Mouse (Mus musculus): Measurements from ENCODE around the gene Olfr710.
"Not testable (repeated sequence)": the region's sequence is repeated elsewhere in the genome, so short reads cannot be mapped to it uniquely, and the experiment has no call there.

The Olfr710 gene

GRCm38 (mm10) chr7:106948212-106948611, at the start of gene Olfr710:
Gene Olfr710 (minus strand): TSS chr7:106948312.
- no peak for DNase-seq (ENCODE audit: low read depth, low spot score)

DNA sequence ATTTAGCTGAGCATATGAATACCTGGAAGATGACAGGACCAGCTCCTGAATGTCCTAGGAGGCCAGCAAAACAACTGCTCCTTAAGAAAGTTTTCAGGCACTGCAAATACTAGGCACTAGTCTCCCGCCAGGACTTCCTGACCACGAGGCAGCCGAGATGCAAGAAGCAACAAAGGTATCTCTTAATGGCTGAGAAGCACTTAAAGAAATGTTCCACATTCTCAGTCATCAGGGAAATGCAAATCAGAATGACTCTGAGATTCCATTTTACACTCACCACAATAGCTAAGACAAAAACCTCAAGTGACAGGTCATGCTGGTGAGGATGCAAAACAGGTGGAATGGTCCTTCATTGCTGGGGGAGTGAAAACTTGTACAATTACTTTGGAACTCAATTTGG, 37.1 kb upstream of the Olfr710 start:
- no peak for DNase-seq (ENCODE audit: low read depth, low spot score)

- no peak for DNase-seq (ENCODE audit: low read depth, low spot score)
Observed at GRCm38 (mm10) chr7:106975353-106975752, 27.2 kb upstream of the Olfr710 start, which contains the start of gene Olfr711. Gene Olfr711 (minus strand): TSS chr7:106975453.

DNA sequence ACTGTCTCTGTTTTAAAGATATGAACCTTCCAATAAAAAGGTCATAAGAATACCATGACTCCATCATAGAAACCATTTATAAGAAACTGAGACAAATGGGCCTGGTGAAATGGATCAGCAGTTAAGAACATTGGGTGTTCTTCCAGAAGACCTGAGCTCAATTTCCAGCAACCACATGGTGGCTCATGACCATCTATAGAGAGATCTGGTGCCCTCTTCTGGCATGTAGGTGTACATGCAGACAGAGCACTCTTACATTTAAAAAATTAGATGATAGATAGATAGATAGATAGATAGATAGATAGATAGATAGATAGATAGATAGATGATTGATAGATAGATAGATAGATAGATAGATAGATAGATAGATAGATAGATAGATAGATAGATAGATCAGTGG, 19.4 kb upstream of the Olfr710 start:
- peak; percentile 20 for DNase-seq (ENCODE audit: low read depth, low spot score)

DNA sequence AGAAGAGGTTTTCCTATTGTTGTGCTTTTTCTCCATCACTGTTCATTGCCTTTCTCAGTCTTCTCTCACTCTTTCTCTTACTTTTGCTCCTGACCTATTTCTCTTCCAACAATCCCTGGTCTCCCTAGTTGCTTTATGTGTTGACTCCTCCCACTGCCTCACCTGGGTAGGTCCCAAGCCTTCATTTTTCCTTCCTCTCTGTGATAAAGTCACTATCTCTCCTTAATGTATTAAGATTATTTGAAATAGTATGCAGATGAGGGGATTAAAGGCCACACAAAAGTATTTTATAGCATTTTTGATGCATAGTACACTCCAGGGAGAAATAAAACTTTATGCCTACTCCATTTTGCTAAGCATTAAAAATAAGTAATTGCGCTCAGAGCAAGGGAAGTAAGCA, 15.7 kb upstream of the Olfr710 start, which contains the start of gene Olfr6:
Olfr6 (minus strand) TSS at position 101 of the 400 bp plus-strand sequence.
- no peak for DNase-seq (ENCODE audit: low read depth, low spot score)

GRCm38 (mm10) chr7:106932119-106932518, 16.0 kb downstream of the Olfr710 start, which contains the start of gene Olfr709-ps1:
Gene Olfr709-ps1 (minus strand): TSS chr7:106932219.
- DNase-seq (ENCODE audit: low read depth, low spot score): no peak

DNA sequence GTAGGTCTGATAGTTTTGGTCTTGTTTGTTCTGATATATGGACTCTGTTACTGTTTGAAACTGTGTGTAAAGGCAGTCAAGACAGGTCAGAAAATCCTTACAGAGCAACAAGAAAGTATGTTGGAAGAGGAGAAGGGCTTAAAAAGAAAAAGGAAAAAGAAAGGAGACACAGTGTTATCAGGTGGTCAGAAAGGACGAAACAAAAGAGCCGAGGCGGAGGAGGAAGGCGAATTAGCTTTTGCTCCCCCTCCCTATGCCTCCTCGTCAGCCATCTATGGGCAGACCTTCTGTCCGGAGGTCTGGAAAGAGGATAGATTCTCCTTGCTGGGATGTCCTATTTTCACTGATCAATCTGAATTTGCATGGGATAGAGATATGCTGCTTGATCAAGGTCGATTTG, 27.2 kb downstream of the Olfr710 start:
- DNase-seq (ENCODE audit: low read depth, low spot score): not testable (repeated sequence)

DNA sequence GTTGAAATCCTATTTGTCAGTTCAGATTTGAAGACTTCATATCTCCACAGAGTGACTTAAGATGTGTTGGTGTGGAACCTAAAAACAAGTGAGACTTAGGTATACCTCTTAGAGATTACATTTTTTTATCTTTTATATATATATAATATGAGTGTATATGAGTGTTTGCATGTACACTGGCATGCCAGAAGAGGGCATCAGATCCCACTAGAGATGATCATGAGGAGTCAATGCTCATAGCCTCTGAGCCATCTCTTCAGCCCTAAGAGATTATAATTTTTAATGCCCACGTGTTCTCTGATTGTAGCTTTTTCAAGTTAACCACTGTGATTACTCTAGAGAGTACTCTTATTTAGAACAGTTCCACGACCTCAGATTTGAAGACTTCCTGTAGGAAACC, 40.4 kb downstream of the Olfr710 start, which contains the start of gene Olfr1532-ps1:
Olfr1532-ps1 (plus strand) TSS at position 326 of the 400 bp plus-strand sequence.
- no peak for DNase-seq (ENCODE audit: low read depth, low spot score)

DNA sequence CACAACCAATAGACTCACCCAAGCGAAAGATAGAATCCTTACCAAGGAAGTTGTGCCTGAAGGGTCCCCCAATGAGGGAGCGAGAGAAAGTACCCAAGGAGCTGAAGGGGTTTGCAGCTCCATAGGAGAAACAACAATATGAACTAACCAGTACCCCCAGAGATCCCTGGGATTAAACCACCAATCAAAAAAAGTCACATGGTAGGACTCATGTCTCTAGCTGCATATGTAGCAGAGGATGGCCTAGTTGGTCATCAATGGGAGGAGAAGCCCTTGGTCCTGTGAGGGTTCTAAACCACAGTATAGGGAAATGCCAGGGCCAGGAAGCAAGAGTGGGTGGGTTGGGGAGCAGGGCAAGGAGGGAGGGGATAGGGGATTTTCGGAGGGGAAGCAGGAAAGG, 47.0 kb downstream of the Olfr710 start, which contains the start of gene Olfr707:
Olfr707 (minus strand) TSS at position 101 of the 400 bp plus-strand sequence.
- DNase-seq (ENCODE audit: low read depth, low spot score): not testable (repeated sequence)

All from CD4-positive helper T cell, adult 2 months (primary cell).